Mouse (Mus musculus): Measurements from ENCODE around the gene Vmn1r179.
"Not testable (repeated sequence)": the region's sequence is repeated elsewhere in the genome, so short reads cannot be mapped to it uniquely, and the experiment has no call there.

Gene Vmn1r179

GRCm38 (mm10) chr7:23926678-23927077 is at the start of gene Vmn1r179:
Gene Vmn1r179, plus strand, starts transcription at chr7:23926978.
- DNase-seq, result no peak

GRCm38 (mm10) chr7:23891709-23892108 is 35.1 kb upstream of the Vmn1r179 start, which contains the start of gene Vmn1r178:
Gene Vmn1r178, plus strand, starts transcription at chr7:23892009.
- no peak for DNase-seq

DNA sequence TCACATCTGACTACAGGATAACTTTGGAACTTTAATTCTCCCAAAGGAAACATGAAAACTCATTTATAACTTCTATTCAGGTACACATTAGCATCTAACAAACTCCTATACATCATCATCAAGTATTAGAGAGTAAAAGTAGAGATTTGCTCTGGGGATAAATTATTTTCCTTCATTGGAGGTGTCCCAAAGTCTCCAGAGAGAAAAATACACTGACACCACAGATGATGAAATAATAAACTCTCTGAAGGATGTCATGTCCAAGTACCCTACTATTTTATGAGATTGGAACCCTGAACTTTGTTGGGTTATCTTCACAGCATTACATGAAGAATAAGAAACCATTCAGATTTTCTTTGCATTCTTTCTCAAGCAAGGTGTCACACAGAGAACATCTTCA is 23.6 kb downstream of the Vmn1r179 start, which contains the start of gene Vmn1r180:
Vmn1r180 (plus strand) TSS at position 301 of the 400 bp plus-strand sequence.
- DNase-seq, result no peak

DNA sequence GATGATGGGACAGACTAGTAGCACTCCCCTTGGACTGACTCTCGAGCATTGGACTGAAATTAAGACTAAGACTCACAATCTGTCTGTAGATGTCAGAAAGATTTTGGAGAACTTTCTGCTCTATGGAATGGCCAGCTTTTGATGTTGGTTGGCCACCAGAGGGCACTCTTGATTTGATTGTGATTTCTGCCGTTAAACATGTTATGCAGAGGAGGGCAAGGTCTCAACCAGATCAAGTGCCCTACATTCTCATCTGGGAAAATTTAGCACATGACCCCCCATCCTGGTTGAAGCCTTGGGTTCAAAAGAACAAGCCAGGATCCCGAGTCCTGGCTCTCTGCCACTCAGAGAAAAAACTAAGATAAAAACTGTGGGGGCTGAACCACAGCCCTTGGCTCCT is 41.3 kb downstream of the Vmn1r179 start:
- peak; percentile 35 to 48 for DNase-seq

DNA sequence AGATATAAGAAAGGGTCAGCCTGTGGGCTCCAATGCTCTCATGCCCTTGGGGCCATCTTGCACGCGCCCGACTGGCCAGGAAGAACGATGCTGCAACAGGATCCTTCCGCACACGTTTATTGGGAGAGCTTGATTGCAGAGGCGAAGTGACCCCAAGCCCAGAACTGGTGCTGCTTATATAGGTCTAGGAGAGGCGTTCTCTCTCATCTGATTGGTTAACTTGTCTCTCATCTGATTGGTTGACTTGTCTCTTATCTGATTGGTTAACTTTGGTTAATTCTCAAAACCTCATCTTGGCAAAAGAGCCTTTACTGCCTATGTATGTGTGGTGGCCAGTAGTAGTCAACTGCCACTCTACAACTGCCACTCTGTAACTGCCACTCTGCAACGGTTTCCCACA is 47.5 kb downstream of the Vmn1r179 start, which contains the start of gene Vmn1r181:
Vmn1r181 (plus strand) TSS at position 301 of the 400 bp plus-strand sequence.
- DNase-seq, result not testable (repeated sequence)

Data from cerebellum, postnatal 14 days (tissue).